Mouse (Mus musculus) fat pad, adult 2 months (tissue): ENCODE measurements around the gene 2200002J24Rik.
A peak's percentile ranks its signal among the peaks of the same experiment; 100 is the strongest.
"Not testable (repeated sequence)": the region's sequence is repeated elsewhere in the genome, so short reads cannot be mapped to it uniquely, and the experiment has no call there.

Experiments
- DNase-seq: peaks from one replicate; pipeline ENCODE4 v3.0.0-alpha.2; 2011; ENCODE audit warnings: low read depth, low spot score; ENCODE audit errors: extremely low read depth

2200002J24Rik gene

DNA sequence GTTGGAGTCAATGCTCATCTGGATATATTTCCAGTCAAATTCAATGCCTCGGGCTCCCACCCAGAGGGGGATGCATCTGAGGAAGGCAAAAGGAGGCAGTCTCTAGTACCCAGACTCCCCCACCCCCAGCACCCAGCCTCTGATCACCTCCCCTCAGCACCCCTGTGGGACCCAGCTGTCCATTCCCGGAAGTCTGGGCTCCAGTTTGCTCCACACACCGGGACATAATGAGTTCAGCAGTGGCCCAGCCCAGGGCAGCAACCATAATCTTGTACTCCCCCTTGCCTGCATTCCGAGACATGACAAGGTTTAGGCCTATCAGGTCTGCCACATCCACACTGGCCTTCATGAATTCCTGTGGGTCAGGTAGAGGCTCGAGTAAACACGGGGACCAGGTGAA lies 29.5 kb downstream of the 2200002J24Rik start:
- DNase-seq = no peak

DNA sequence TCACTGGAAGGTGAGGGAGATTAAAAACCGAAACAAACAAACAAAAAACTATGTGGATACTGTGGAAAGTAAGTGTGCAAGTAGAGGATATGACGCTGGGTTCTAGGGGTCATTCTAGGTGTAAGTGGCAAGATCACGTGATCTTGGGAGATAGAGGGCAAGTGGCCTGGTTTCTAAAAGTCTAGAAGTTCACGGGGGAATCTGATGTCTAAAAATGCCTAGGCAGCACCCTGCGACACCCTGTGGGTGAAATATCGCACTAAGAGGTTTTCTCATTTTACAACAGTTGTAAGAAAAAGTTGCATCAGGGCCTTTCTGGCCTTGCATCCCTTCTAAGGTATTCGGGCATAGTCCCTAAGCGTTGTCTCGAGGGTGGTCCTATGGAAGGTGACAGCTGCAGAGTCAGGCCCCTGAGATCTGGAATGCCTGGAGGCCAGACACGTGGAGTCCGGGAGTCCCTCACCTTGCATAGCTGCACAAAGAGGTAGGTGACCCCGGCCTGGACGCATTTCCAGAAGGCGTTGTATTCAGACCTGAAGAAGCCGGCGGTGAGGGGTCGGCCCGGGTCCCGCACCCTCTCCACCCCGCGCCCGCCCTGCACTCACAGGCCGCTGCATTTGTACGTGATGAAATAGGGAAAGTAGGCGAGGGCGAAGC lies 30.1 kb downstream of the 2200002J24Rik start:
- no peak for DNase-seq

DNA sequence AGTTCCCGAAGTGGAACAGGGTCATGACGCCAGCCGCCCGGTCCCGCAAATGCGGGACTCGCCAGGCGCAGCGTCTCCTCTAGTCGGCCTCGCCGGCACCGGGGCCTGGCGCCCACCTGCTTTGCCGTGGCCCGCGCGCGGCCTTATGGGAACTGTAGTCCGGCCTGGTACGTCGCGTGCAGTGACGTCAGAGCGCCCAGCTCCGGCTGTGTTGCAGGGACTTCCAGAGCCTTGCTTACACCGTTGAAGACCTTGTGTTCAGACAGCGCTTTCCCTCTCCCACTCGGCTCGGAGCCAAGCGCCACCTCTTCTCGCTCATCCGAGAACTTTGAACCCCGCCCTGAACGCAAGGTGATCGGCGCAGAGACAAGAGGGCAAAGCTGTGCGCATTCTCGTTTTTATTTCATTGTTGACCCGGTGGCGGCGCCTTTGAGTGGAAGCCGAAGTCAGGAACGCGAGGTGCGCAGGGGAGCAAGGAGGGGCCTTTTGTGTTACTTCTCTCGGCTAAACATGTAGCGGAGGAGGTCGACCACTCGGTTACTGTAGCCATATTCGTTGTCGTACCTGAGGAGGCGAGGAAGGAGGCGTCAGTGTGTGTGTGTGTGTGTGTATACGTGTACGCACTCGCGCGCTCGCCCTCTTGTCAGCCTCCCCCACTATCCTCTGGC lies 30.8 kb downstream of the 2200002J24Rik start, which contains the start of gene Tmem147:
Tmem147 (minus strand) TSS at position 145 of the 668 bp plus-strand sequence.
- DNase-seq = peak; percentile 94

DNA sequence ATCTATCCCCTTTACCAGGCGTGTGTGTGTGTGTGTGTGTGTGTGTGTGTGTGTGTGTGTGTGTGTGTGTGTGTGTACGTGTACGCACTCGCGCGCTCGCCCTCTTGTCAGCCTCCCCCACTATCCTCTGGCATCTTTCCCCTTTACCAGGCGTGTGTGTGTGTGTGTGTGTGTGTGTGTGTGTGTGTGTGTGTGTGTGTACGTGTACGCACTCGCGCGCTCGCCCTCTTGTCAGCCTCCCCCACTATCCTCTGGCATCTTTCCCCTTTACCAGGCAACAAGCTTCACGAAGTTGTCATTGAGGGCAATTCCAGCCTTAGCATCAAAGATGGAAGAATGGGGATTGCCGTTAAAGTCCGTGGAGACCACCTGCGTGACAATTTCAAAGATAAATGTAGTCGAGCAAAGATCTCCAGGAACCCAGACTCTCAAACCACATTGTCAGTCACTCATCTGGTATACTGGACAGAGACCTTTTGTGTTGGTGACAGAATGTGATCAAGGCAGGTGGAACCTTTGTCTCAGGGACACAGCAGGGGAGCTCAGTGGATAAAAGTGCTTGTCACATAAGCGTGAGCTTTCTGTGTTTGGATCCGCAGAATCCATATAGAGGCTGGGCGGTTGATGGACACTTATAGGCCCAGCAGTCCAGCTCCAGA lies 31.5 kb downstream of the 2200002J24Rik start:
- DNase-seq = not testable (repeated sequence)

DNA sequence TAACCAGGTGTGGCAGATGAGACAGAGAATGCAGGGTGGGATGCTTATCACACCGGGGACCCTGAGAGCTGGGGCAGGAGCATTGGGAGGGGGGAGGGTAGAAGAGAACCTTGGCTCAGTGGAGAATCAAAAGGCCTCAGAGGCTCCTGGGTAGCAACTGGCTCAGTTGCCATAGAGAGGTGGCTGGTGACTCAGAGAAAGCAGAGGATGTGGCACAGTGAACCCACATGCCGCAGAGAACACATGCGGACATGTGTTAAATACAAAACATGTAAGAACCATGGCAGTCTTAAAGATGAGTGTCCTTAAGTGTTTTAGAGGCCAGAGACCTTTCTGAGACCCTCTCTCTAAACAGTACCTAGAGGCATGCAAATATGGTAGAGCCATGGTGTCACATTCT lies 37.5 kb downstream of the 2200002J24Rik start:
- DNase-seq = no peak

DNA sequence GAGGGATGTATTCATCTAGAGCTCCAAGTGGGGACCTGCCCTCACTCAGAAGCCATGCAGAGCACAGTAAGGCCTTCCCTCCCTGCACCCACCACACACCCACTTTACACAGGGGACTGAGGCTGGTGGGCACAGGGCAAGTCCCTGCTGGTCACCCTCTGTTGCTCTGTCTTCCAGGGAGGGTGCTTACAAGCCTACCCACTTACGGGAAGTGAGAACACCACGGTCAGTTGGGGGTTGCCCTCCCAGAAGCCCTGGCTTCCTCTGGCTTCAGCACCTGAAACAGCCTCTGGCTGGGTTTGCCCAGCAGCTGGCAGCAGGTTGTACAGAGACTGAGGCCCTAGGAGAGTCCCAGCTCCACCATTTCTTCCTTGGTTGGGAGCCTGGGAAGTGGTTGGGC lies 43.8 kb downstream of the 2200002J24Rik start:
- not testable (repeated sequence) for DNase-seq

DNA sequence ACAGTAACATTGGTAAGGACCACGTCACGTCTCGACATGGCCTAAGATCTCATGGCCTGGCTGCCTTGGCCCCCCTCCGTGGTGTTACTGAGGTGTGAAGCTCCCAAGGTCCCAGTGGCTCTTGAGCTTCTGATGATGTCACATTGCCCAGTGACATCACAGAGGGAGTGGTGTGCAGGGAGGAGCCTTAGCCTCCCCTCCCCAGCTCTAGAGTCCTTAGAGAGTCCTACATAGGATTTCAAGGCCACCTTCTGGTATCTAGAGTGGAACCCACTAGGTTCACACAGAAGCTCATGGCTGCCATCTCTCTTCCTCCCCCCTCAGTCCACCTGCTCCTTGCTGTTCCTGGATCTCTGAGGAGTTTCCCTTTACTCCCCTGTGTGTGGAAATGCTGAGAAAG lies 44.9 kb downstream of the 2200002J24Rik start, which contains the start of gene Gapdhs:
Gapdhs (minus strand) TSS at position 65 of the 400 bp plus-strand sequence.
- DNase-seq = not testable (repeated sequence)

DNA sequence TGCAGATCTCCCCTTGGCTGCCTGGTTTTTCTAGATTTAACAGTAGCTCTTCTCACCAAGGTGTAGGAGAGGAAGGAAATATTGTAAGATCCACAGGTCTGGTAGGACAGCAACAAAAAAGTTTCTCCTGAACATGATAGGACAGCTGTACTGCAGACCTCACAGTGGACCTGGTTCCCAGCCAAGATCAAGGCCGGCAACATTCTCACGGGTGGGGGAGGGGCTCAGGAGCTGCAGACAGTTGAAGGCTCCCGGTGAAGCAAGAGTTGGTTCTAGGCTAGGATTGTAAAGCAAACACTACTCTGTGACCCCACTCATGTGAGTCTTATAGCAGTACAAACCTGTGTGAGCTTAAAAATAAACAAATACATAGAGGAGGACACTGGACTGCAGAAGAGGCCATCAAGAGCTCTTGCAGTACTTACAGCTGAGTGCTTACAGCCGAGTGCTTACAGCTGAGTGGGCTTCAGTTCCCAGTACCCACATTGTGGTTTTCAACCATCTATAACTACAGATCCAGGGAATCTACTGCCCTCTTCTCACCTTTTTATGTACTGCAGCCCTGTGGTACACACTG lies 45.4 kb downstream of the 2200002J24Rik start:
- DNase-seq = no peak

DNA sequence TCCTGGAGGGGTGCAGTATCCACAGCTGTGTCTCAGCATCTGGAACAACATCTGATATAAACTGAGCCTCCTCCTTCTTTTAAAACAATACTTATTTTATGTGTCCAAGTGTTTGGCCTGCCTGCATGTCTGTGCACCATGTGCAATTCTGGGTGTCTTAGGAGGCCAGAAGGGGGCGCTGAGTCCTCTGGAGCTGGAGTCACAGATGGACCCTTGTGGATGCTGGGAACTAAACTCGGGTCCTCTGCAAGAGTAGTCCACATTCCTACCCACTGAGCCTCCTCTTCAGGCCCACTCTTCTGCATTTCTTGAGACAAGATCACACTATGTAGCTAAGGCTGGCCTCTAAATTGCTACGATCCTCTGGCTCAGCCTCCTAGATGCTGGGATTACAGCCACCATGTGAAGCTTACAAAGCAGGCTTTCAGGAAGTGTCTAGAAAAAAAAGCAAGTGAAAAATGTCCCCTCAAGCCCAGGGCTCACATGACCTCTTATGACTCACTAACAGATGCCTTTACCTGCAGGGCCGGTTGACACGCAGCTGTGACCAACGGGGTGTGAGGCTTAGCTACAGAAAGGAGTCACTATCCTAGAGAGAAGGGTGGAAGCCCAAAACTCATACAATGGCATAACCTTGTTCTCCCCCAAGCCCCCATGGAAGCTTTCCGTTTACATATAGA lies 48.9 kb downstream of the 2200002J24Rik start:
- no peak for DNase-seq
